Mouse (Mus musculus): ENCODE data around the gene Tmco1. TPM values are rescaled to one million over a fixed set of nuclear protein-coding genes. Genes with fewer than 3 reads are reported as not detected.

Tmco1 gene
- polyA plus RNA-seq, 1 experiment from 2014 or later = 94.9 TPM

DNA sequence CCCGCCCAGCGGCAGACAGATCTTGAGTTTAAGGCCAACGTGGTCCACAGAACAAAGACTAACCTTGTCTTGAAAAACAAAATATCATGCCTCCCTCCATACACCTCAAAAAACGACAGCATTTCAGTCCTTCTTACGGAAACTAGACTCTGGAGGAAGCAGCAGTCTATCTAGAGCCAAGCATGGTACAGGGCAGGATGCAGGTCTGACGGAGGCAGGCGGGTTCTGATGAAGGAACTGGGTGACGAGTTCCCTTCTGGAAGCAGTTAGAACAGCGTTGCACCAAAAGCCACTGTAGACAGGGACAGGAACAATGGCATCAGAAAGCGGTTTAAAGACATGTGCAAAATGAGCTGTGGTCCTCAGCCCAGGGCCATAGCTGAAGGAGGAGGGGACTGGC, 28.1 kb upstream of the Tmco1 start:
- H3K27me3 ChIP-seq (replicated peaks; ENCODE audit: control insufficient read depth, insufficient read depth, low read length) = no peaks in the 10 kb centered on the region
- H3K36me3 ChIP-seq (ENCODE audit: control insufficient read depth, insufficient read depth, low read length) = no peaks in the 10 kb centered on the region
- no peaks in the 10 kb centered on the region for H3K9me3 ChIP-seq (ENCODE audit: control insufficient read depth, low read length)
- no peak overlapping the region for H3K4me2 ChIP-seq (ENCODE audit: low read length)
- no peak overlapping the region for H3K4me3 ChIP-seq (ENCODE audit: low read depth, low read length)
- 90% methylated on average over 10 of the region's 10 CpGs for WGBS
- ATAC-seq (replicated peaks; ENCODE audit: low FRiP score, low TSS enrichment, low read depth) (no peak), DNase-seq (ENCODE audit: low spot score) (no peak)
- H3K9ac ChIP-seq (ENCODE audit: low read length) = no peak overlapping the region
- H3K4me1 ChIP-seq (replicated peaks; ENCODE audit: control insufficient read depth, insufficient read depth, low read length) = peaks cover 6% of the 10 kb centered on the region; the same call in 1 of the 2 replicates
- H3K27ac ChIP-seq (ENCODE audit: low read depth) = no peak overlapping the region

DNA sequence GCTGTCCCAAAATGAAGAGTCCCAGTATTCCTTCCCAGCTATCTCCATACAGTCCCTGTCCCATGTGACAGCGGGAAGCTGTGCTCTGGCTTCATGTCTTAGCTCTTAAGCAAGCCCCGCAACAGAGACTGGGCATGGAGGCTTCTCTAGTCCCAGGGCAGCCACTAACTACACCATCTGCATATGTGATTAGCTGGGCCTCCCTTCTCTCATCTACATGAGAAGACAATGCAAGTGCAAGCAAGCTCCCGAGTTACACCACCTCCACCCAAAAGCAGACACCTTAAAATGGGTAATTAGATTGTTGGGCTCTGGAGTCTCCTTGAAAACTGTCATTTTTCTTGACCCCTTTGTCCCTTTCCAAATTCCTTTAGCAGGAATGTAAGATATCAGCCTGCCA, 26.1 kb upstream of the Tmco1 start:
- Histone ChIP-seq H3K27ac (ENCODE audit: low read depth) (no peak overlapping the region), H3K9me3 (ENCODE audit: control insufficient read depth, low read length) (no peaks in the 10 kb centered on the region), H3K4me3 (ENCODE audit: low read depth, low read length) (no peak overlapping the region), H3K36me3 (ENCODE audit: control insufficient read depth, insufficient read depth, low read length) (no peaks in the 10 kb centered on the region), H3K4me1 (replicated peaks; ENCODE audit: control insufficient read depth, insufficient read depth, low read length) (peaks cover 12% of the 10 kb centered on the region; the same call in 1 of the 2 replicates), H3K9ac (ENCODE audit: low read length) (no peak overlapping the region), H3K4me2 (ENCODE audit: low read length) (no peak overlapping the region), H3K27me3 (replicated peaks; ENCODE audit: control insufficient read depth, insufficient read depth, low read length) (0 out of 2 replicates have a peak, but pooled peaks cover 3% of the 10 kb centered on the region)
- DNase-seq (ENCODE audit: low spot score) (no peak), ATAC-seq (replicated peaks; ENCODE audit: low FRiP score, low TSS enrichment, low read depth) (no peak)
- WGBS = 87% methylated on average over 3 of the region's 3 CpGs

DNA sequence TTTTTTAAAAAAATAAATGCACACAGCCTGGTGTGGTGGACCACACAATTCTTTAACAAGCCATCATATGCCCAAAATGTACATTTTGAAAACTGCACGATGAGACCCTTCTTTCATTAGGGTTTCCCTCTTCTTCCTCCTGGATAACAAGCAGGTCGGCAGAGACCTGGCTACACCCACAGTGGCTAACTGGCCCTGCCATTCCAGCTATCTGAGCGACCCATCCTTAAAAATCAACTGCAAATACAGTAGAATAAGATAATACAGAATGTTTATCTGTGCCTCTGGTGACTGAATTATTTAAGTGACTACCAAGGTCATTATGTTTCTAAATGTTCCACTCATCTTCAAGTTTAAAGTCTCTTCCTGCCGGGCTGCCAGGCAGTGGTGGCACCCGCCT, 25.4 kb upstream of the Tmco1 start:
- H3K27ac ChIP-seq (ENCODE audit: low read depth) = no peak overlapping the region
- H3K27me3 ChIP-seq (replicated peaks; ENCODE audit: control insufficient read depth, insufficient read depth, low read length) = 0 out of 2 replicates have a peak, but pooled peaks cover 3% of the 10 kb centered on the region
- no peak for ATAC-seq (replicated peaks; ENCODE audit: low FRiP score, low TSS enrichment, low read depth)
- no peak for DNase-seq (ENCODE audit: low spot score)
- peaks cover 12% of the 10 kb centered on the region; the same call in 1 of the 2 replicates for H3K4me1 ChIP-seq (replicated peaks; ENCODE audit: control insufficient read depth, insufficient read depth, low read length)
- H3K4me2 ChIP-seq (ENCODE audit: low read length) = peak overlapping the region; percentile 77
- H3K36me3 ChIP-seq (ENCODE audit: control insufficient read depth, insufficient read depth, low read length) = no peaks in the 10 kb centered on the region
- H3K9me3 ChIP-seq (ENCODE audit: control insufficient read depth, low read length) = no peaks in the 10 kb centered on the region
- 53% methylated on average over 5 of the region's 5 CpGs for WGBS
- H3K9ac ChIP-seq (ENCODE audit: low read length) = no peak overlapping the region
- peak overlapping the region; percentile 64 for H3K4me3 ChIP-seq (ENCODE audit: low read depth, low read length)

DNA sequence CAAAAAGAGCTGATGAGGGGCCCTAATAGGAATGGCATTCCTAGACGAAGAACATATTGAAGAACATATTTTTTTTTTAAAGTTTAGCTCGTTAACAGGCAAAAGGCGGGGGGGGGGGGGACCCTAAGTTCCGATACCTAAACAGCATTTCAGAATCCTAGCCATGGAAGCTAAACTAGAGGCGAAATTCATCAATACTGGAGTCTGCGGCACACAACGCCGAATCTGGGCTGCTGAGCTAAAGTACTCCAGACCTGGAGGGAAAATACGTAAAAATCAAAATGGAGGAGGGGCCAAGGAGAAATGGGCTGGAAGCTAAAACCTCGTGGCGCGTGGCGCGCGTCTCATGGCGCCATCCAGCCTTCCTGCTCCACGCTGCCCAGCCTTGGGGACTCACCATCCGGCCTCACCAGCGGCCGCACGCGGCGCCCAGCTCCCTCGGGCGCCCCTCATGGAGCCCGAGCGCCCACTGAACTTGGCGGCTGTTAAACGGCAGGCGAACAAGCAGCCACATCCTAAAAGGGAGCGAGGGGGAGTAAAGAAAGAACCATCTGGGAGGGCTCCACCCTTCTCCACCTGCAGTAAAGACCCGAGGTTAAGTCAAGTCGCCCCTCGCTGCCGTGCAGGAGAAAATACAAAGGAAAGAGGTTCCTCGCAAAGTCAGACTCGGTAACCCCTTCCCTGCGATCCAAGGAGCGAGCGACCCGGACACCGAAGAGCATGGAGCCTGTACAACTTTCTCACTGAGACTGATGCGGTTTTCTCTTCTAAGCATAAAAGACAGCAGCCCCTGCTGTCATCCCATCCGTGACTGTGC, 24.5 kb upstream of the Tmco1 start:
- Histone ChIP-seq H3K4me1 (replicated peaks; ENCODE audit: control insufficient read depth, insufficient read depth, low read length) (peaks cover 12% of the 10 kb centered on the region; the same call in 1 of the 2 replicates), H3K4me2 (ENCODE audit: low read length) (peak overlapping the region; percentile 77), H3K9me3 (ENCODE audit: control insufficient read depth, low read length) (no peaks in the 10 kb centered on the region), H3K4me3 (ENCODE audit: low read depth, low read length) (peak overlapping the region; percentile 64), H3K9ac (ENCODE audit: low read length) (peak overlapping the region; percentile 85), H3K27me3 (replicated peaks; ENCODE audit: control insufficient read depth, insufficient read depth, low read length) (0 out of 2 replicates have a peak, but pooled peaks cover 3% of the 10 kb centered on the region), H3K36me3 (ENCODE audit: control insufficient read depth, insufficient read depth, low read length) (no peaks in the 10 kb centered on the region), H3K27ac (ENCODE audit: low read depth) (peak overlapping the region; percentile 88)
- peak; percentile 83 for DNase-seq (ENCODE audit: low spot score)
- peak; percentile 32 for ATAC-seq (replicated peaks; ENCODE audit: low FRiP score, low TSS enrichment, low read depth)
- under 1% methylated on average over 44 of the region's 44 CpGs for WGBS

- Histone ChIP-seq H3K4me3 (ENCODE audit: low read depth, low read length) (peak overlapping the region; percentile 64), H3K36me3 (ENCODE audit: control insufficient read depth, insufficient read depth, low read length) (no peaks in the 10 kb centered on the region), H3K4me2 (ENCODE audit: low read length) (peak overlapping the region; percentile 77), H3K27me3 (replicated peaks; ENCODE audit: control insufficient read depth, insufficient read depth, low read length) (0 out of 2 replicates have a peak, but pooled peaks cover 3% of the 10 kb centered on the region), H3K4me1 (replicated peaks; ENCODE audit: control insufficient read depth, insufficient read depth, low read length) (peaks cover 16% of the 10 kb centered on the region; the same call in 1 of the 2 replicates), H3K9ac (ENCODE audit: low read length) (peak overlapping the region; percentile 85), H3K27ac (ENCODE audit: low read depth) (peak overlapping the region; percentile 88), H3K9me3 (ENCODE audit: control insufficient read depth, low read length) (no peaks in the 10 kb centered on the region)
- WGBS = under 1% methylated on average over 58 of the region's 73 CpGs
- ATAC-seq (replicated peaks; ENCODE audit: low FRiP score, low TSS enrichment, low read depth) (peak; percentile 44), DNase-seq (ENCODE audit: low spot score) (peak; percentile 93)
Measured at GRCm38 (mm10) chr1:167284258-167284836, 23.8 kb upstream of the Tmco1 start.

DNA sequence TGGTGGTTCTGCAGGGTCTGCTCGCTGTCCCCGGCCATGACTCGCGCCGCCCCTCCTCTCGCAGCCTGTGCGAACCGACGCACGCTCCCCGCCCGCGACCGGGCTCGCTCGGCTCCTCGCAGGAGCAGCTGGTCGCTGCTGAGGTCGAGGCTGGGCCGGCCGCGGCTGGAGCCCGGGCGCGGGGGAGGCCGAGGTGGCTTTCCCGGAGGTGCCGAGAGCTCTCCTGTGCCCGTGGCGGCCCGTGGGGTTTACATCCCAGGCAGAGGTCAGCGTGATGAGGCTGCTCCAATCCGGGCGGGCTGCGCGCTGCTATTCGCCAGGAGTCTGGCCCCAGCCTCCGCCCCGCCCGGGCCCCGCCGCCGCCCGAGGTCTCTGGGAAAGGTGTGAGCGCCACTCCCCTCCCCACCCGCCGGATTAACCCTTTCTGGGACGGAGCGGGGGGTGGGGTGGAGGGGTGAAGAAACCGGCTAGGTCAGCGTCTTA, 23.3 kb upstream of the Tmco1 start:
- H3K27me3 ChIP-seq (replicated peaks; ENCODE audit: control insufficient read depth, insufficient read depth, low read length) = 0 out of 2 replicates have a peak, but pooled peaks cover 6% of the 10 kb centered on the region
- peak overlapping the region; percentile 88 for H3K27ac ChIP-seq (ENCODE audit: low read depth)
- H3K4me1 ChIP-seq (replicated peaks; ENCODE audit: control insufficient read depth, insufficient read depth, low read length) = peaks cover 20% of the 10 kb centered on the region
- H3K4me3 ChIP-seq (ENCODE audit: low read depth, low read length) = peak overlapping the region; percentile 64
- peak overlapping the region; percentile 77 for H3K4me2 ChIP-seq (ENCODE audit: low read length)
- under 1% methylated on average over 49 of the region's 51 CpGs for WGBS
- DNase-seq (ENCODE audit: low spot score) = peak; percentile 91
- peak; percentile 93 for ATAC-seq (replicated peaks; ENCODE audit: low FRiP score, low TSS enrichment, low read depth)
- peak overlapping the region; percentile 85 for H3K9ac ChIP-seq (ENCODE audit: low read length)
- H3K36me3 ChIP-seq (ENCODE audit: control insufficient read depth, insufficient read depth, low read length) = no peaks in the 10 kb centered on the region
- H3K9me3 ChIP-seq (ENCODE audit: control insufficient read depth, low read length) = no peaks in the 10 kb centered on the region

GRCm38 (mm10) chr1:167285320-167285355, 23.0 kb upstream of the Tmco1 start, which contains the start of gene Uck2:
Uck2 (minus strand) TSS chr1:167285320.
- H3K4me3 ChIP-seq (ENCODE audit: low read depth, low read length) = peak within 1 kb of the TSS; percentile 64
- peak within 1 kb of the TSS; percentile 77 for H3K4me2 ChIP-seq (ENCODE audit: low read length)
- 0% methylated on average over 2 of the region's 2 CpGs for WGBS
- H3K27me3 ChIP-seq (replicated peaks; ENCODE audit: control insufficient read depth, insufficient read depth, low read length) = peaks cover 9% of the 10 kb centered on the region; the same call in 1 of the 2 replicates
- H3K36me3 ChIP-seq (ENCODE audit: control insufficient read depth, insufficient read depth, low read length) = no peaks in the 10 kb centered on the region
- ATAC-seq (replicated peaks; ENCODE audit: low FRiP score, low TSS enrichment, low read depth) (no peak), DNase-seq (ENCODE audit: low spot score) (no peak)
- H3K9me3 ChIP-seq (ENCODE audit: control insufficient read depth, low read length) = no peaks in the 10 kb centered on the region
- H3K27ac ChIP-seq (ENCODE audit: low read depth) = peak within 1 kb of the TSS; percentile 88
- H3K9ac ChIP-seq (ENCODE audit: low read length) = peak within 1 kb of the TSS; percentile 85
- H3K4me1 ChIP-seq (replicated peaks; ENCODE audit: control insufficient read depth, insufficient read depth, low read length) = peaks cover 23% of the 10 kb centered on the region

GRCm38 (mm10) chr1:167285356-167285755, 22.8 kb upstream of the Tmco1 start:
- ATAC-seq (replicated peaks; ENCODE audit: low FRiP score, low TSS enrichment, low read depth) = no peak

More at GRCm38 (mm10) chr1:167285356-167285755, 22.8 kb upstream of the Tmco1 start:
- Histone ChIP-seq H3K4me1 (replicated peaks; ENCODE audit: control insufficient read depth, insufficient read depth, low read length) (peaks cover 24% of the 10 kb centered on the region), H3K4me2 (ENCODE audit: low read length) (peak overlapping the region; percentile 77), H3K4me3 (ENCODE audit: low read depth, low read length) (peak overlapping the region; percentile 64), H3K9me3 (ENCODE audit: control insufficient read depth, low read length) (no peaks in the 10 kb centered on the region), H3K36me3 (ENCODE audit: control insufficient read depth, insufficient read depth, low read length) (no peaks in the 10 kb centered on the region), H3K9ac (ENCODE audit: low read length) (peak overlapping the region; percentile 85), H3K27me3 (replicated peaks; ENCODE audit: control insufficient read depth, insufficient read depth, low read length) (peaks cover 11% of the 10 kb centered on the region; the same call in 1 of the 2 replicates), H3K27ac (ENCODE audit: low read depth) (peak overlapping the region; percentile 88; the same call in 1 of the 2 replicates)
- DNase-seq (ENCODE audit: low spot score) = no peak
- WGBS = 2% methylated on average over 8 of the region's 8 CpGs
